Mouse (Mus musculus): ENCODE results near the gene Sarnp.

GRCm38 (mm10) chr10:128891296-128892094 lies 74.4 kb downstream of the Sarnp start, which contains the start of gene Gdf11:
- TF ChIP-seq EP300 (IDR thresholded peaks at IDR 0.05; ENCODE audit: low read depth), result no peak
- TF ChIP-seq CTCF (IDR thresholded peaks at IDR 0.05; ENCODE audit: low read depth), result no peak

Data from heart, postnatal 0 days (tissue).